Mouse (Mus musculus): ENCODE measurements around the gene Umodl1.

DNA sequence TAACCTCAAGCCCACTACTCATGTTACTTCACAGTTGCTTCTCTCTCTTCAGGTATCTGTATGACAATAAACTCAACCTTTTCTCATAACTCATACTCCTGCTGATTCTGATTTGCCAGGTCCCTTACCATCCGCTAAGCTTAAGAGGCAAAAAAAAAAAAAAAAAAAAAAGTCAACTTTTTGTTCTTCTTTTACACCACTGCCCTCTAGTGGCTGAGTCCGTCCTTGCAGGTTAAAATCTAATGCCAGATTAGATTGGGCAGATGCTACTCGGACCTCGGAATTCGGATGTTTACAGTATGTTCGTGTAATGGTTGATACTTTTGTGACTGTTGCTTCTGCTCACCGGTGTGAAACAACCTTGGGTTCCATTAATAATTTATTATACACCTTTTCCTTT, 3.7 kb upstream of the Umodl1 start:
- TF ChIP-seq POLR2A (IDR thresholded peaks at IDR 0.05; ENCODE audit: borderline replicate concordance, insufficient read depth, low read length) (no peak), CTCF (IDR thresholded peaks at IDR 0.05; ENCODE audit: borderline replicate concordance, insufficient read depth, low read depth, low read length) (peak; percentile 42; the same call in 1 of the 2 replicates)
